Mouse (Mus musculus): Measurements from ENCODE around the gene Dclk1.

- TF ChIP-seq POLR2A (IDR thresholded peaks at IDR 0.05; ENCODE audit: insufficient read length, low read depth): no peak
- no peak for TF ChIP-seq MAX (IDR thresholded peaks at IDR 0.05; ENCODE audit: low read depth)
- no peak for TF ChIP-seq MYOG (IDR thresholded peaks at IDR 0.05; ENCODE audit: control insufficient read depth in 1 of 3, insufficient read depth in 1 of 3, insufficient read length in 2 of 3, low read depth in 2 of 3)
- TF ChIP-seq E2F4 (IDR thresholded peaks at IDR 0.05; ENCODE audit: insufficient read depth): no peak
- no peak for TF ChIP-seq USF1 (IDR thresholded peaks at IDR 0.05; ENCODE audit: low read depth)
- no peak for TF ChIP-seq POLR2AphosphoS2 (IDR thresholded peaks at IDR 0.05; ENCODE audit: insufficient read length, low read depth)
- TF ChIP-seq MYOD1 (IDR thresholded peaks at IDR 0.05; ENCODE audit: control insufficient read depth in 1 of 3, insufficient read length in 2 of 3, low read depth in 2 of 3): no peak
Observed at GRCm38 (mm10) chr3:55528012-55528411, 285.8 kb downstream of the Dclk1 start.

Measured in myocyte (in vitro differentiated cells).